Mouse (Mus musculus): ENCODE results near the gene Tomt. TPM values are rescaled to one million over a fixed set of nuclear protein-coding genes. Genes with fewer than 3 reads are reported as not detected.
"Not testable (repeated sequence)": the region's sequence is repeated elsewhere in the genome, so short reads cannot be mapped to it uniquely, and the experiment has no call there.

Gene Tomt
- polyA plus RNA-seq, 1 experiment from 2014 or later: 0.25 TPM

GRCm38 (mm10) chr7:101936996-101937395 lies 30.8 kb upstream of the Tomt start:
- no peaks in the 10 kb centered on the region for H3K36me3 ChIP-seq (ENCODE audit: control insufficient read depth, insufficient read depth, low read length)
- H3K4me1 ChIP-seq (ENCODE audit: control insufficient read depth, insufficient read depth, low read length): peaks cover 16% of the 10 kb centered on the region; the same call in 1 of the 2 replicates
- no peaks in the 10 kb centered on the region for H3K27me3 ChIP-seq (ENCODE audit: control insufficient read depth, insufficient read depth, low read length)
- H3K4me3 ChIP-seq (ENCODE audit: low read depth, low read length): no peak overlapping the region
- no peak for ATAC-seq (ENCODE audit: low read depth)
- WGBS: 97% methylated on average over 4 of the region's 4 CpGs
- H3K27ac ChIP-seq (ENCODE audit: low read depth, low read length): no peak overlapping the region
- H3K9me3 ChIP-seq (ENCODE audit: control insufficient read depth, low read length): no peaks in the 10 kb centered on the region
- no peak overlapping the region for H3K9ac ChIP-seq (replicated peaks; ENCODE audit: low read depth, low read length)
- H3K4me2 ChIP-seq (ENCODE audit: low read depth, low read length): no peak overlapping the region

GRCm38 (mm10) chr7:101935957-101936356 lies 29.8 kb upstream of the Tomt start:
- over 99% methylated on average over 4 of the region's 4 CpGs for WGBS
- H3K9me3 ChIP-seq (ENCODE audit: control insufficient read depth, low read length): no peaks in the 10 kb centered on the region
- no peak overlapping the region for H3K4me3 ChIP-seq (ENCODE audit: low read depth, low read length)
- no peak for ATAC-seq (ENCODE audit: low read depth)
- H3K27ac ChIP-seq (ENCODE audit: low read depth, low read length): no peak overlapping the region
- H3K27me3 ChIP-seq (ENCODE audit: control insufficient read depth, insufficient read depth, low read length): no peaks in the 10 kb centered on the region
- H3K9ac ChIP-seq (replicated peaks; ENCODE audit: low read depth, low read length): no peak overlapping the region
- no peak overlapping the region for H3K4me2 ChIP-seq (ENCODE audit: low read depth, low read length)
- H3K4me1 ChIP-seq (ENCODE audit: control insufficient read depth, insufficient read depth, low read length): peaks cover 16% of the 10 kb centered on the region; the same call in 1 of the 2 replicates
- no peaks in the 10 kb centered on the region for H3K36me3 ChIP-seq (ENCODE audit: control insufficient read depth, insufficient read depth, low read length)

GRCm38 (mm10) chr7:101933751-101934240 lies 27.6 kb upstream of the Tomt start, which contains the start of the genes Lrrc51 and Numa1:
Gene Lrrc51 (minus strand): TSS chr7:101933895.
Gene Numa1 (plus strand): TSS chr7:101934111.
- Histone ChIP-seq H3K27me3 (ENCODE audit: control insufficient read depth, insufficient read depth, low read length) (no peaks in the 10 kb centered on the region), H3K9ac (replicated peaks; ENCODE audit: low read depth, low read length) (peak within 1 kb of the TSS; percentile 75), H3K36me3 (ENCODE audit: control insufficient read depth, insufficient read depth, low read length) (no peaks in the 10 kb centered on the region), H3K9me3 (ENCODE audit: control insufficient read depth, low read length) (no peaks in the 10 kb centered on the region), H3K27ac (ENCODE audit: low read depth, low read length) (peak within 1 kb of the TSS; percentile 52; the same call in 1 of the 2 replicates), H3K4me3 (ENCODE audit: low read depth, low read length) (peak within 1 kb of the TSS; percentile 85), H3K4me2 (ENCODE audit: low read depth, low read length) (peak within 1 kb of the TSS; percentile 75), H3K4me1 (ENCODE audit: control insufficient read depth, insufficient read depth, low read length) (peaks cover 16% of the 10 kb centered on the region; the same call in 1 of the 2 replicates)
- WGBS: under 1% methylated on average over 40 of the region's 40 CpGs
- ATAC-seq (ENCODE audit: low read depth): peak; percentile 99

DNA sequence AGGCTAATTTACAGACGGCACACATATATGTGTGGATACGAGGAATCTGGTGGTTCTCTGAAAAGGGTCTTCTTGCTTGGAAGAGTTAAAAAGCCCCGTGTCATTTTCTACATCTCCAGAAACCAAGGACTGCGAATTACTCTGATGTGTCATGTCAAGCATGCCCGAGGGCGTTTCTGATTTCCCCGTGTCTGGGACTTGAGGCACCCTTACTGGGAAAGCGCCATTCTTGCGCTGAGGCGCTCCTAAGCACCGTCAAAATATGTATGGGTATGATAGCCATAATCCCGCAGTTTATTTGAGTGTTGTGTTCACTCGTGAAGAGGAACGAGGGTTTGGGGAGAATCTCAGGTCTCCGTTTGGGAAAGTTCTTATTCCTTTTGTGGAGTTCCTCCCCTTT lies 27.1 kb upstream of the Tomt start:
- peak; percentile 42 for ATAC-seq (ENCODE audit: low read depth)
- Histone ChIP-seq H3K4me3 (ENCODE audit: low read depth, low read length) (peak overlapping the region; percentile 85), H3K36me3 (ENCODE audit: control insufficient read depth, insufficient read depth, low read length) (no peaks in the 10 kb centered on the region), H3K9me3 (ENCODE audit: control insufficient read depth, low read length) (no peaks in the 10 kb centered on the region), H3K27me3 (ENCODE audit: control insufficient read depth, insufficient read depth, low read length) (no peaks in the 10 kb centered on the region), H3K4me2 (ENCODE audit: low read depth, low read length) (peak overlapping the region; percentile 75), H3K4me1 (ENCODE audit: control insufficient read depth, insufficient read depth, low read length) (peaks cover 16% of the 10 kb centered on the region; the same call in 1 of the 2 replicates), H3K27ac (ENCODE audit: low read depth, low read length) (no peak overlapping the region), H3K9ac (replicated peaks; ENCODE audit: low read depth, low read length) (peak overlapping the region; percentile 75)
- 7% methylated on average over 15 of the region's 15 CpGs for WGBS

- Histone ChIP-seq H3K4me1 (ENCODE audit: control insufficient read depth, insufficient read depth, low read length) (peaks cover 16% of the 10 kb centered on the region; the same call in 1 of the 2 replicates), H3K4me3 (ENCODE audit: low read depth, low read length) (no peak overlapping the region; the same call in 1 of the 2 replicates), H3K4me2 (ENCODE audit: low read depth, low read length) (no peak overlapping the region), H3K9me3 (ENCODE audit: control insufficient read depth, low read length) (no peaks in the 10 kb centered on the region), H3K9ac (replicated peaks; ENCODE audit: low read depth, low read length) (no peak overlapping the region), H3K27me3 (ENCODE audit: control insufficient read depth, insufficient read depth, low read length) (no peaks in the 10 kb centered on the region), H3K27ac (ENCODE audit: low read depth, low read length) (no peak overlapping the region), H3K36me3 (ENCODE audit: control insufficient read depth, insufficient read depth, low read length) (no peaks in the 10 kb centered on the region)
- no peak for ATAC-seq (ENCODE audit: low read depth)
- 83% methylated on average over 1 of the region's 1 CpGs for WGBS
Measured at GRCm38 (mm10) chr7:101932551-101932950, 26.4 kb upstream of the Tomt start.

- Histone ChIP-seq H3K4me1 (ENCODE audit: control insufficient read depth, insufficient read depth, low read length) (peaks cover 4% of the 10 kb centered on the region; the same call in 1 of the 2 replicates), H3K4me3 (ENCODE audit: low read depth, low read length) (no peak overlapping the region), H3K9ac (replicated peaks; ENCODE audit: low read depth, low read length) (no peak overlapping the region), H3K27ac (ENCODE audit: low read depth, low read length) (no peak overlapping the region), H3K4me2 (ENCODE audit: low read depth, low read length) (no peak overlapping the region), H3K9me3 (ENCODE audit: control insufficient read depth, low read length) (no peaks in the 10 kb centered on the region), H3K36me3 (ENCODE audit: control insufficient read depth, insufficient read depth, low read length) (no peaks in the 10 kb centered on the region), H3K27me3 (ENCODE audit: control insufficient read depth, insufficient read depth, low read length) (no peaks in the 10 kb centered on the region)
- WGBS: 89% methylated on average over 3 of the region's 3 CpGs
- no peak for ATAC-seq (ENCODE audit: low read depth)
Measured at GRCm38 (mm10) chr7:101928093-101928492, 21.9 kb upstream of the Tomt start.

DNA sequence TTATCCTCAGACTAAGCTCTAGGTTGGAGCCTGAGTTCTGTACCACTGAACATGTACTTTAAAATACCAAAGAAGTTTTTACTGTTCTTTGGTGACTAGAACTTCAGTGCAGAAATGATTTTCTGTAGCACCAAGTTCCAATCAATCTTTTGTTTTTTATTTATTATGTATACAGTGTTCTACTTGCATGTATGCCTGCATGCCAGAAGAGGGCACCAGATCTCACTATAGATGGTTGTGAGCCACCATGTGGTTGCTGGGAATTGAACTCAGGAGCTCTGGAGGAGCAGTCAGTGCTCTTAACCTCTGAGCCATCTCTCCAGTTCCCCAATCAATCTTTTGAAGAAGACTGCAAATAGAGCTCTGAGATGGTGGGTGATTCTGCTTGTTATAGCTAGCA lies 19.7 kb upstream of the Tomt start:
- not testable (repeated sequence) for H3K9me3 ChIP-seq (ENCODE audit: control insufficient read depth, low read length); H3K9ac ChIP-seq (replicated peaks; ENCODE audit: low read depth, low read length); ATAC-seq (ENCODE audit: low read depth); H3K4me3 ChIP-seq (ENCODE audit: low read depth, low read length); H3K27ac ChIP-seq (ENCODE audit: low read depth, low read length); H3K36me3 ChIP-seq (ENCODE audit: control insufficient read depth, insufficient read depth, low read length); H3K27me3 ChIP-seq (ENCODE audit: control insufficient read depth, insufficient read depth, low read length); H3K4me2 ChIP-seq (ENCODE audit: low read depth, low read length); H3K4me1 ChIP-seq (ENCODE audit: control insufficient read depth, insufficient read depth, low read length)

DNA sequence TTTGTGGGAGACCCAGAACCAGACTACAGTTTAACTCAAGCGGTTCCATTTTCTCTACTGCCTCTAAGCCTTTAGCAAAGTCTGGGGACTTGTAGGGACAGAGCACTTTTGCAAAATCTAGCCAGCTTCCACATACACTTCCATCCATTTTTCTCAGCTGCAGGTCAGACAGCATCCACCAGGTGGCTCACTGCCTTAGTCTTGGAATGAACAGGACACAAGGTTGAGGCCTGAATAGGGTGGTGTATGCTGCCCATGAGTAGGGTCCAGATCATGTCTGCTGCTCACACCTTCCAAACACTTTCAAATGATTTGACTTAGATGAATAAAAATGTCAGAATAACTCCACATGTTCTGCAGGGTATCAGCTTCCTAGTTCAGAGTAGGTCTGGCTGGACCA lies 11.9 kb upstream of the Tomt start:
- Histone ChIP-seq H3K27ac (ENCODE audit: low read depth, low read length) (no peak overlapping the region), H3K4me1 (ENCODE audit: control insufficient read depth, insufficient read depth, low read length) (no peaks in the 10 kb centered on the region), H3K9ac (replicated peaks; ENCODE audit: low read depth, low read length) (no peak overlapping the region), H3K4me2 (ENCODE audit: low read depth, low read length) (no peak overlapping the region), H3K27me3 (ENCODE audit: control insufficient read depth, insufficient read depth, low read length) (no peaks in the 10 kb centered on the region), H3K36me3 (ENCODE audit: control insufficient read depth, insufficient read depth, low read length) (peaks cover 5% of the 10 kb centered on the region; the same call in 1 of the 2 replicates), H3K9me3 (ENCODE audit: control insufficient read depth, low read length) (no peaks in the 10 kb centered on the region), H3K4me3 (ENCODE audit: low read depth, low read length) (no peak overlapping the region)
- peak; percentile 86 for ATAC-seq (ENCODE audit: low read depth)
- 19% methylated on average over 1 of the region's 1 CpGs for WGBS

- no peak overlapping the region for H3K4me2 ChIP-seq (ENCODE audit: low read depth, low read length)
- ATAC-seq (ENCODE audit: low read depth): no peak
- no peak overlapping the region for H3K4me3 ChIP-seq (ENCODE audit: low read depth, low read length)
- H3K36me3 ChIP-seq (ENCODE audit: control insufficient read depth, insufficient read depth, low read length): peaks cover 25% of the 10 kb centered on the region
- no peaks in the 10 kb centered on the region for H3K27me3 ChIP-seq (ENCODE audit: control insufficient read depth, insufficient read depth, low read length)
- H3K4me1 ChIP-seq (ENCODE audit: control insufficient read depth, insufficient read depth, low read length): peaks cover 3% of the 10 kb centered on the region; the same call in 1 of the 2 replicates
- H3K9ac ChIP-seq (replicated peaks; ENCODE audit: low read depth, low read length): no peak overlapping the region
- WGBS: 64% methylated on average over 3 of the region's 3 CpGs
- H3K9me3 ChIP-seq (ENCODE audit: control insufficient read depth, low read length): no peaks in the 10 kb centered on the region
- no peak overlapping the region for H3K27ac ChIP-seq (ENCODE audit: low read depth, low read length)
Measured at GRCm38 (mm10) chr7:101911982-101912381, 5.8 kb upstream of the Tomt start.
